Mouse (Mus musculus) stomach, postnatal 0 days (tissue): ENCODE data around the gene Plxna4. TPM values are rescaled to one million over a fixed set of nuclear protein-coding genes. Genes with fewer than 3 reads are reported as not detected.
A peak's percentile ranks its signal among the peaks of the same experiment; 100 is the strongest.

Experiments
- ATAC-seq: fragments of 200-750 bp; cut with Nextera tagmentation; 2 replicates; pipeline ENCODE4 v1.8.0; 2017; ENCODE audit not compliant: low FRiP score, low TSS enrichment
- DNase-seq: peaks from one replicate; pipeline ENCODE4 v3.0.0-alpha.2; 2016; ENCODE audit warnings: low spot score
- H3K27ac ChIP-seq: fragments of 300-500 bp; sonication (generic); replicated peaks from 2 replicates; pipeline ENCODE4 v1.5.1; 2014; ENCODE audit warnings: mild to moderate bottlenecking, control low read depth
- H3K27me3 ChIP-seq: fragments of 300-500 bp; sonication (generic); 2 replicates; pipeline ENCODE4 v1.6.1; 2014; ENCODE audit warnings: low read length; ENCODE audit not compliant: control insufficient read depth, insufficient read depth
- H3K36me3 ChIP-seq: fragments of 300-500 bp; sonication (generic); 2 replicates; pipeline ENCODE4 v1.6.1; 2014; ENCODE audit warnings: low read length, mixed read lengths; ENCODE audit not compliant: control insufficient read depth, insufficient read depth
- H3K4me1 ChIP-seq: fragments of 300-500 bp; sonication (generic); replicated peaks from 2 replicates; pipeline ENCODE4 v1.6.1; 2014; ENCODE audit warnings: antibody characterized with exemption; ENCODE audit not compliant: control insufficient read depth, insufficient read depth
- H3K4me2 ChIP-seq: fragments of 300-500 bp; sonication (generic); replicated peaks from 2 replicates; pipeline ENCODE4 v1.6.1; 2014; ENCODE audit warnings: low read depth, mild to moderate bottlenecking, control low read depth, moderate library complexity
- H3K4me3 ChIP-seq: fragments of 300-500 bp; sonication (generic); 2 replicates; pipeline ENCODE4 v1.5.1; 2014; ENCODE audit warnings: low read depth, low read length, control low read depth
- H3K9ac ChIP-seq: fragments of 300-500 bp; sonication (generic); 2 replicates; pipeline ENCODE4 v1.6.1; 2014; ENCODE audit warnings: mild to moderate bottlenecking, low read length, control low read depth, mixed read lengths
- H3K9me3 ChIP-seq: fragments of 300-500 bp; sonication (generic); 2 replicates; pipeline ENCODE4 v1.6.1; 2016; ENCODE audit warnings: low read length; ENCODE audit not compliant: control insufficient read depth
- CTCF ChIP-seq: IDR thresholded peaks from 2 replicates; pipeline ENCODE4 v1.5.1; 2016; ENCODE audit warnings: antibody characterized with exemption, low read depth, mild to moderate bottlenecking, moderate library complexity
- EP300 ChIP-seq: optimal IDR thresholded peaks from 2 replicates; pipeline ENCODE3; 2016; ENCODE audit warnings: antibody characterized with exemption
- WGBS: fragments of 180-500 bp; shearing (Covaris S2); extraction: QIAGEN DNeasy Blood & Tissue Kit; methylation state at CpG from one replicate; pipeline ENCODE4 v1.1.7; 2014; 5-methylcytosine and 5-hydroxymethylcytosine counted together
- polyA plus RNA-seq: library from polyadenylated mRNA; unstranded; fragments of >200 nt; fragmentation: Nextera tagmentation; extraction: Ambion mirVana; gene quantifications from 2 replicates; pipeline ENCODE4 v1.2.1, GENCODE M21; 2015

Gene Plxna4
- polyA plus RNA-seq, 1 experiment from 2014 or later: 1.1 TPM

DNA sequence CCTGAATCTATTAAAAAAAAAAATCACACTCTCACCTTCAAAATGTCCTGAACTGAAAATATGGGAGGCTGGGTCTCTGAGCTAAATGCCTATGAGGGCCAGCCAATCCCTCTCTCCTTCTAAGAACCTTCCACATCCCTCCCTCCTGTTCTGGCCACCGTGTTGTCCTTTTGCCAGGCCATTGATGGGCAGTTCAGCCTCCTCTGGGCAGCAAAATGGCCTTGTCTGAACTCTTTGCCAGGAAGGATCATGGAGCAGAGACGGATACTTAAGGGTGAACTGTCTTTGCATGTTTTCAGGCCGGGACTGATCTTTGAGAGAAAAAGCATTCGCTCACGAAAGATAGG lies 408.0 kb downstream of the Plxna4 start:
- no peak overlapping the region for H3K9ac ChIP-seq
- no peaks in the 10 kb centered on the region for H3K36me3 ChIP-seq
- no peaks in the 10 kb centered on the region for H3K9me3 ChIP-seq
- H3K27ac ChIP-seq: no peak overlapping the region
- no peak overlapping the region for H3K4me3 ChIP-seq
- TF ChIP-seq CTCF: no peak
- no peak overlapping the region for H3K4me2 ChIP-seq
- H3K27me3 ChIP-seq: no peaks in the 10 kb centered on the region
- 74% methylated on average over 5 of the region's 5 CpGs for WGBS
- no peak for DNase-seq
- ATAC-seq: no peak
- no peaks in the 10 kb centered on the region for H3K4me1 ChIP-seq

- TF ChIP-seq EP300: no peak
- no peak for TF ChIP-seq CTCF
- ATAC-seq: 0 out of 2 replicates have a peak, but pooled peaks have one; percentile 21
- Histone ChIP-seq H3K4me3 (no peak overlapping the region), H3K9ac (no peak overlapping the region), H3K27ac (no peak overlapping the region), H3K4me2 (no peak overlapping the region), H3K27me3 (no peaks in the 10 kb centered on the region), H3K4me1 (no peaks in the 10 kb centered on the region), H3K9me3 (no peaks in the 10 kb centered on the region), H3K36me3 (no peaks in the 10 kb centered on the region)
- WGBS: 90% methylated on average over 2 of the region's 2 CpGs
- DNase-seq: no peak
Observed at GRCm38 (mm10) chr6:32179346-32180011, 408.5 kb downstream of the Plxna4 start.

DNA sequence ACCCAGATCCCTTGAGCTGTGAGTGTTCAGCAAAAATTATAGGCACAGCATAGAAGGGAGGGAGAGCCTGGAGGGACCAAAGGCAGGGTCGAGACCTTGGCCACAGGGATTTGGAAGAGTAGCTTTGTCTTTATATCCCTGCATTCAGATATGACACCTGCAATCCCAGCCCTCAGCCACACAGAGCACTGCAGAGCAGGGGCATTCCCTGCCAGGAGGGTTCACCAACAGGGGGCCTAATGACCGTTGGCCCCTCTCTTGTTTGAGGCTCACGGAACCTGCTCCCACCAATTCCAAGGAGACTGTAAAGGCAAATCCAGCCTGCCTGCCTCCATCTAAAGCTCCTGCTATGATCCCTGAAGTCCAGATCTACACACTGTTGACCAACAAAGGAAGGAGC lies 410.1 kb downstream of the Plxna4 start:
- TF ChIP-seq CTCF: no peak
- TF ChIP-seq EP300: no peak
- Histone ChIP-seq H3K4me1 (no peaks in the 10 kb centered on the region), H3K27me3 (no peaks in the 10 kb centered on the region), H3K4me2 (no peak overlapping the region), H3K9ac (no peak overlapping the region), H3K27ac (no peak overlapping the region), H3K36me3 (no peaks in the 10 kb centered on the region), H3K9me3 (no peaks in the 10 kb centered on the region), H3K4me3 (no peak overlapping the region)
- 74% methylated on average over 3 of the region's 3 CpGs for WGBS
- ATAC-seq (no peak), DNase-seq (no peak)

GRCm38 (mm10) chr6:32167725-32168124 lies 420.3 kb downstream of the Plxna4 start:
- no peaks in the 10 kb centered on the region for H3K4me1 ChIP-seq
- no peak overlapping the region for H3K27ac ChIP-seq
- no peaks in the 10 kb centered on the region for H3K9me3 ChIP-seq
- 31% methylated on average over 1 of the region's 1 CpGs for WGBS
- ATAC-seq (no peak), DNase-seq (no peak)
- no peak overlapping the region for H3K4me3 ChIP-seq
- no peaks in the 10 kb centered on the region for H3K27me3 ChIP-seq
- TF ChIP-seq EP300 (no peak), CTCF (no peak)
- no peaks in the 10 kb centered on the region for H3K36me3 ChIP-seq
- no peak overlapping the region for H3K9ac ChIP-seq
- no peak overlapping the region for H3K4me2 ChIP-seq

GRCm38 (mm10) chr6:32160370-32160769 lies 427.6 kb downstream of the Plxna4 start:
- H3K27me3 ChIP-seq: no peaks in the 10 kb centered on the region
- no peak overlapping the region for H3K4me3 ChIP-seq
- WGBS: 80% methylated on average over 2 of the region's 2 CpGs
- H3K27ac ChIP-seq: no peak overlapping the region
- no peak overlapping the region for H3K4me2 ChIP-seq
- H3K36me3 ChIP-seq: no peaks in the 10 kb centered on the region
- no peaks in the 10 kb centered on the region for H3K9me3 ChIP-seq
- H3K9ac ChIP-seq: no peak overlapping the region
- H3K4me1 ChIP-seq: no peaks in the 10 kb centered on the region
- DNase-seq: no peak
- TF ChIP-seq CTCF (no peak), EP300 (no peak)
- no peak for ATAC-seq

- Histone ChIP-seq H3K36me3 (no peaks in the 10 kb centered on the region), H3K4me1 (no peaks in the 10 kb centered on the region), H3K27ac (no peak overlapping the region), H3K4me3 (no peak overlapping the region), H3K27me3 (no peaks in the 10 kb centered on the region), H3K9ac (no peak overlapping the region), H3K9me3 (no peaks in the 10 kb centered on the region), H3K4me2 (no peak overlapping the region)
- DNase-seq: no peak
- ATAC-seq: no peak
- TF ChIP-seq CTCF (no peak), EP300 (no peak)
- WGBS: 34% methylated on average over 4 of the region's 4 CpGs
Observed at GRCm38 (mm10) chr6:32159931-32160330, 428.1 kb downstream of the Plxna4 start.
